Mouse (Mus musculus) MEL (cell line): Measurements from ENCODE around the gene Slc22a15. TPM values are rescaled to one million over a fixed set of nuclear protein-coding genes. Genes with fewer than 3 reads are reported as not detected.
A peak's percentile ranks its signal among the peaks of the same experiment; 100 is the strongest.

Experiments used
- DNase-seq: peaks from one replicate; pipeline ENCODE4 v3.0.0; 2011; ENCODE audit warnings: low read depth, low spot score
- H3K27ac ChIP-seq: 2 replicates; pipeline ENCODE4 v1.5.1; 2012; ENCODE audit warnings: low read depth, mild to moderate bottlenecking, control low read depth, low read length, moderate library complexity; ENCODE audit not compliant: control insufficient read depth
- H3K27me3 ChIP-seq, 2 experiments: fragments of 150-350 bp in 1 of 2; sonication (generic) in 1 of 2; 2 replicates each; pipeline ENCODE4 v1.6.1; 2012; ENCODE audit warnings: low read length in 2 of 2, mild to moderate bottlenecking in 2 of 2, improper control_type of control experiment in 1 of 2, moderate library complexity in 1 of 2; ENCODE audit not compliant: insufficient read depth in 2 of 2, control insufficient read depth in 1 of 2
- H3K36me3 ChIP-seq, 2 experiments: 2 replicates each; pipeline ENCODE4 v1.6.1; 2012 to 2014; ENCODE audit warnings: low read length in 2 of 2, improper control_type of control experiment in 1 of 2, inconsistent platforms in 1 of 2, mild to moderate bottlenecking in 1 of 2; ENCODE audit not compliant: insufficient read depth in 2 of 2, control insufficient read depth in 1 of 2
- H3K4me1 ChIP-seq, 2 experiments: fragments of 150-350 bp in 1 of 2; sonication (generic) in 1 of 2; 2 replicates each; pipeline ENCODE4 v1.6.1; 2012; ENCODE audit warnings: low read length in 2 of 2, improper control_type of control experiment in 1 of 2, mild to moderate bottlenecking in 1 of 2; ENCODE audit not compliant: insufficient read depth in 2 of 2, control insufficient read depth in 1 of 2
- H3K4me3 ChIP-seq, 2 experiments: fragments of 150-350 bp in 1 of 2; sonication (generic) in 1 of 2; 2 replicates each; pipeline ENCODE4 v1.5.1; 2012; ENCODE audit warnings: low read depth in 2 of 2, low read length in 2 of 2, mild to moderate bottlenecking in 2 of 2, moderate library complexity in 2 of 2, control low read depth in 1 of 2, improper control_type of control experiment in 1 of 2; ENCODE audit not compliant: control insufficient read depth in 1 of 2, insufficient read depth in 1 of 2
- H3K79me2 ChIP-seq: 2 replicates; pipeline ENCODE4 v1.6.1; 2012; ENCODE audit warnings: mild to moderate bottlenecking, low read length, moderate library complexity; ENCODE audit not compliant: control insufficient read depth, poor library complexity, insufficient read depth
- H3K9ac ChIP-seq: 2 replicates; pipeline ENCODE4 v1.6.1; 2012; ENCODE audit warnings: low read depth, mild to moderate bottlenecking, control low read depth, low read length, moderate library complexity; ENCODE audit not compliant: control insufficient read depth, poor library complexity, severe bottlenecking
- H3K9me3 ChIP-seq: fragments of 150-350 bp; sonication (generic); replicated peaks from 2 replicates; pipeline ENCODE4 v1.6.1; 2012; ENCODE audit warnings: mild to moderate bottlenecking, low read length, improper control_type of control experiment, moderate library complexity; ENCODE audit not compliant: insufficient read depth
- BHLHE40 ChIP-seq: IDR thresholded peaks from 2 replicates; pipeline ENCODE4 v1.6.1; 2012; ENCODE audit warnings: low read depth, mild to moderate bottlenecking, inconsistent platforms, low read length, improper control_type of control experiment, borderline replicate concordance
- CHD1 ChIP-seq: IDR thresholded peaks from 2 replicates; pipeline ENCODE4 v1.6.1; 2012; ENCODE audit warnings: low read depth, mild to moderate bottlenecking, inconsistent platforms, low read length, improper control_type of control experiment
- CHD2 ChIP-seq: IDR thresholded peaks from 2 replicates; pipeline ENCODE4 v1.6.1; 2011; ENCODE audit warnings: low read length, improper control_type of control experiment
- CTCF ChIP-seq, 3 experiments: IDR thresholded peaks in 2 of 3; conservative IDR thresholded peaks in 1 of 3; 2 replicates each; pipeline ENCODE4 v1.5.1; 2011 to 2012; ENCODE audit warnings: low read length in 3 of 3, low read depth in 2 of 3, mild to moderate bottlenecking in 2 of 3, improper control_type of control experiment in 1 of 3, inconsistent platforms in 1 of 3, mixed read lengths in 1 of 3, moderate library complexity in 1 of 3; ENCODE audit not compliant: control insufficient read depth in 1 of 3, insufficient read depth in 1 of 3, poor library complexity in 1 of 3, severe bottlenecking in 1 of 3
- E2F4 ChIP-seq: IDR thresholded peaks from 2 replicates; pipeline ENCODE4 v1.6.1; 2011; ENCODE audit warnings: low read depth, low read length, improper control_type of control experiment, borderline replicate concordance
- EP300 ChIP-seq, 2 experiments: IDR thresholded peaks; 2 replicates each; pipeline ENCODE4 v1.6.1; 2011; ENCODE audit warnings: improper control_type of control experiment in 2 of 2, low read length in 2 of 2, low read depth in 1 of 2, mild to moderate bottlenecking in 1 of 2
- GABPA ChIP-seq: IDR thresholded peaks from 2 replicates; pipeline ENCODE4 v1.6.1; 2012; ENCODE audit warnings: low read depth, mild to moderate bottlenecking, inconsistent platforms, low read length, improper control_type of control experiment, moderate library complexity
- HCFC1 ChIP-seq: IDR thresholded peaks from 2 replicates; pipeline ENCODE4 v1.6.1; 2012; ENCODE audit warnings: low read depth, mild to moderate bottlenecking, inconsistent platforms, low read length, improper control_type of control experiment, moderate library complexity
- JUND ChIP-seq: IDR thresholded peaks from 2 replicates; pipeline ENCODE4 v1.6.1; 2011; ENCODE audit warnings: low read depth, mild to moderate bottlenecking, improper control_type of control experiment, low read length
- KAT2A ChIP-seq: conservative IDR thresholded peaks from 2 replicates; pipeline ENCODE4 v1.6.1; 2012; ENCODE audit warnings: low read depth, low read length, improper control_type of control experiment, inconsistent platforms
- MAX ChIP-seq: IDR thresholded peaks from 2 replicates; pipeline ENCODE4 v1.6.1; 2011; ENCODE audit warnings: low read length, improper control_type of control experiment
- MXI1 ChIP-seq: IDR thresholded peaks from 2 replicates; pipeline ENCODE4 v1.6.1; 2011; ENCODE audit warnings: mild to moderate bottlenecking, low read depth, low read length, improper control_type of control experiment
- POLR2A ChIP-seq, 2 experiments: IDR thresholded peaks; 2 replicates each; pipeline ENCODE4 v1.6.1; 2011 to 2012; ENCODE audit warnings: low read length in 2 of 2, mild to moderate bottlenecking in 2 of 2, control low read depth in 1 of 2, improper control_type of control experiment in 1 of 2, low read depth in 1 of 2, moderate library complexity in 1 of 2; ENCODE audit not compliant: control insufficient read depth in 1 of 2, insufficient read depth in 1 of 2, poor library complexity in 1 of 2
- POLR2AphosphoS2 ChIP-seq: IDR thresholded peaks from 2 replicates; pipeline ENCODE4 v1.6.1; 2011; ENCODE audit warnings: low read length, improper control_type of control experiment
- POLR2AphosphoS5 ChIP-seq: IDR thresholded peaks from 2 replicates; pipeline ENCODE4 v1.6.1; 2012; ENCODE audit warnings: low read depth, borderline replicate concordance, mild to moderate bottlenecking, inconsistent platforms, low read length, moderate library complexity, mixed read lengths
- RAD21 ChIP-seq: IDR thresholded peaks from 2 replicates; pipeline ENCODE4 v1.6.1; 2011; ENCODE audit warnings: mild to moderate bottlenecking, low read depth, low read length, improper control_type of control experiment
- RCOR1 ChIP-seq: IDR thresholded peaks from 2 replicates; pipeline ENCODE4 v1.6.1; 2012; ENCODE audit warnings: low read depth, mild to moderate bottlenecking, inconsistent platforms, low read length, improper control_type of control experiment
- SIN3A ChIP-seq: IDR thresholded peaks from 2 replicates; pipeline ENCODE4 v1.6.1; 2012; ENCODE audit warnings: low read length, improper control_type of control experiment, inconsistent platforms
- SMC3 ChIP-seq: IDR thresholded peaks from 2 replicates; pipeline ENCODE4 v1.6.1; 2011; ENCODE audit warnings: low read depth, low read length, improper control_type of control experiment
- TAL1 ChIP-seq: IDR thresholded peaks from 2 replicates; pipeline ENCODE4 v1.6.1; 2012; ENCODE audit warnings: mild to moderate bottlenecking, inconsistent platforms, low read length, moderate library complexity, mixed read lengths
- TBP ChIP-seq: IDR thresholded peaks from 2 replicates; pipeline ENCODE4 v1.8.0; 2011; ENCODE audit warnings: low read depth, low read length, improper control_type of control experiment
- USF1 ChIP-seq: IDR thresholded peaks from 2 replicates; pipeline ENCODE4 v1.6.1; 2014; ENCODE audit warnings: low read depth, mild to moderate bottlenecking, inconsistent platforms, low read length, improper control_type of control experiment, moderate library complexity
- USF2 ChIP-seq, 2 experiments: IDR thresholded peaks; 2 replicates each; pipeline ENCODE4 v1.6.1; 2011 to 2012; ENCODE audit warnings: improper control_type of control experiment in 2 of 2, low read length in 2 of 2, borderline replicate concordance in 1 of 2, inconsistent platforms in 1 of 2, low read depth in 1 of 2, mild to moderate bottlenecking in 1 of 2; ENCODE audit not compliant: insufficient read depth in 1 of 2
- ZC3H11A ChIP-seq: IDR thresholded peaks from 2 replicates; pipeline ENCODE4 v1.6.1; 2012; ENCODE audit warnings: low read depth, mild to moderate bottlenecking, inconsistent platforms, low read length, improper control_type of control experiment
- ZKSCAN1 ChIP-seq: IDR thresholded peaks from 2 replicates; pipeline ENCODE4 v1.6.1; 2012; ENCODE audit warnings: low read depth, mild to moderate bottlenecking, inconsistent platforms, low read length, improper control_type of control experiment, moderate library complexity
- polyA plus RNA-seq, 2 experiments: library from polyadenylated mRNA; stranded (reverse) in 1 of 2; unstranded in 1 of 2; fragments of >175 nt in 1 of 2; fragments of >200 nt in 1 of 2; gene quantifications; 2 replicates each; pipeline versions ENCODE4 v1.2.1 to v1.2.4; 2012; ENCODE audit warnings: low replicate concordance in 2 of 2, low read depth in 1 of 2; ENCODE audit not compliant: insufficient read length in 2 of 2, insufficient read depth in 1 of 2, missing spikeins in 1 of 2
- total RNA-seq: library from RNA; depleted of rRNA; stranded (reverse); fragments of 300-350 nt; gene quantifications from 2 replicates; pipeline ENCODE4 v1.2.3, GENCODE M21; 2012

Gene Slc22a15
- total and polyA plus RNA-seq, 3 experiments = 2.2 to 7.9 TPM; not detected in 1

DNA sequence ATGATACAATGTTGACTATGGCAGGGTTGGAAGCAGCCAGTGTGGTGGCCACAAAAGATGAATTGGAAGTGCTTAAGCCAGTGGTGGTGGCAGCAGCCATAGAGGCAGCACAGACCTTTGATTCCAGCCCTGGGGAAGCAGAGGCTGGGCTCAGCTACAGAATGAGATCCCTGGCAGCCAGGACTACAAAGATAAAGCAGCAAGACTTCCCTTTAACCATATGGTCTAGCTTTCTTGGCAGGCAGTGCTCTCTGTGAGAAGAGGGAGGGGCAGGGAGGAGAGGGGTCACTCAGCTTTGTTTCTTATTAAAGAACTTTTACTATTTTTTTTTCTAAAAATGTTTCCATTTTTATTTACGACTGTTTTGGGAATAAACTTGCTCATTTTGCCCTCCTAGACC lies 1.4 kb upstream of the Slc22a15 start (continued):
- TF ChIP-seq SMC3 = no peak
- TF ChIP-seq CHD1 = no peak
- no peak for TF ChIP-seq ZKSCAN1
- no peak for TF ChIP-seq CTCF (IDR thresholded peaks at IDR 0.05 in 2 of 3, conservative IDR thresholded peaks at IDR 0.05 in 1 of 3; ENCODE audit: control insufficient read depth in 1 of 3, insufficient read depth in 1 of 3, low read depth in 2 of 3, low read length in 3 of 3, poor library complexity in 1 of 3, severe bottlenecking in 1 of 3)
- TF ChIP-seq MAX = no peak
- TF ChIP-seq KAT2A = no peak
- no peak for TF ChIP-seq CHD2
- no peak for TF ChIP-seq USF1
- peak; percentile 51; the same call in 1 of the 2 replicates for TF ChIP-seq RCOR1
- peak; percentile 24; the same call in 1 of the 2 replicates for TF ChIP-seq MXI1
- TF ChIP-seq POLR2AphosphoS2 = no peak
- TF ChIP-seq SIN3A = peak; percentile 44
- TF ChIP-seq USF2 (IDR thresholded peaks at IDR 0.05; ENCODE audit: borderline replicate concordance in 1 of 2, insufficient read depth in 1 of 2, low read depth in 1 of 2, low read length in 2 of 2) = no peak
- no peak for TF ChIP-seq HCFC1
- TF ChIP-seq TAL1 = peak; percentile 68
- no peak for TF ChIP-seq POLR2AphosphoS5
- TF ChIP-seq BHLHE40 = no peak

DNA sequence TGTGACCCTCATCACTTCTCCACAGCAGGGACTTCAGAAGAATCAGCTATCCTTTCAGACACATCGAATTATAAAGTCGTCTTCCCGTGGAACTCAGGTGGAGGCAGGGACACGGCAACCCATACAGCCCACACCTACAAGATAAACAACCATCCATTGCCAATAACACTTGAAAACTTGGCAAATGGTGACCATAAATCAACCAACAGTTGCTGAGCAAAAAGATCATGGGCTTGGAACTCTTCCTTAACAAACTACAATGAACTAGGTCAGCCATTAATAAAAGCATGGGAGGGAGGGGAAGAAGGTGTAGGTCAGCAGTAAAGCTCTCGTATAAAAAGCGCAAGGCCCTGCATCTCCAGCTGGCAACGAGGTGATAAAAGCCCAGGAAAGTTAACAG lies 1.9 kb downstream of the Slc22a15 start:
- no peaks in the 10 kb centered on the region for H3K9me3 ChIP-seq
- no peak for TF ChIP-seq MXI1
- no peak for TF ChIP-seq EP300 (IDR thresholded peaks at IDR 0.05; ENCODE audit: low read depth in 1 of 2, low read length in 2 of 2)
- no peak for TF ChIP-seq SIN3A
- no peak for TF ChIP-seq KAT2A
- TF ChIP-seq RAD21 = no peak
- no peak for TF ChIP-seq TBP
- no peak for TF ChIP-seq SMC3
- no peak for TF ChIP-seq POLR2A (IDR thresholded peaks at IDR 0.05; ENCODE audit: control insufficient read depth in 1 of 2, insufficient read depth in 1 of 2, low read depth in 1 of 2, low read length in 2 of 2, poor library complexity in 1 of 2)
- TF ChIP-seq JUND = no peak
- TF ChIP-seq GABPA = no peak
- no peak for TF ChIP-seq E2F4
- no peak for TF ChIP-seq RCOR1
- TF ChIP-seq ZC3H11A = no peak
- H3K9ac ChIP-seq = no peak overlapping the region

More for the DNA sequence above, 1.9 kb downstream of the Slc22a15 start:
- Histone ChIP-seq H3K27ac (no peak overlapping the region), H3K4me3 (no peak overlapping the region), H3K79me2 (peaks cover 6% of the 10 kb centered on the region; the same call in 1 of the 2 replicates), H3K36me3 (peaks cover 0 to 9% of the 10 kb centered on the region in 2 experiments; a peak in 2 of 4 replicates), H3K4me1 (peaks cover 2 to 8% of the 10 kb centered on the region in 2 experiments), H3K27me3 (no peaks in the 10 kb centered on the region)
- DNase-seq = no peak
